11 mouse cellular contexts compared by ENCODE assay signal in the genomic region with DNA sequence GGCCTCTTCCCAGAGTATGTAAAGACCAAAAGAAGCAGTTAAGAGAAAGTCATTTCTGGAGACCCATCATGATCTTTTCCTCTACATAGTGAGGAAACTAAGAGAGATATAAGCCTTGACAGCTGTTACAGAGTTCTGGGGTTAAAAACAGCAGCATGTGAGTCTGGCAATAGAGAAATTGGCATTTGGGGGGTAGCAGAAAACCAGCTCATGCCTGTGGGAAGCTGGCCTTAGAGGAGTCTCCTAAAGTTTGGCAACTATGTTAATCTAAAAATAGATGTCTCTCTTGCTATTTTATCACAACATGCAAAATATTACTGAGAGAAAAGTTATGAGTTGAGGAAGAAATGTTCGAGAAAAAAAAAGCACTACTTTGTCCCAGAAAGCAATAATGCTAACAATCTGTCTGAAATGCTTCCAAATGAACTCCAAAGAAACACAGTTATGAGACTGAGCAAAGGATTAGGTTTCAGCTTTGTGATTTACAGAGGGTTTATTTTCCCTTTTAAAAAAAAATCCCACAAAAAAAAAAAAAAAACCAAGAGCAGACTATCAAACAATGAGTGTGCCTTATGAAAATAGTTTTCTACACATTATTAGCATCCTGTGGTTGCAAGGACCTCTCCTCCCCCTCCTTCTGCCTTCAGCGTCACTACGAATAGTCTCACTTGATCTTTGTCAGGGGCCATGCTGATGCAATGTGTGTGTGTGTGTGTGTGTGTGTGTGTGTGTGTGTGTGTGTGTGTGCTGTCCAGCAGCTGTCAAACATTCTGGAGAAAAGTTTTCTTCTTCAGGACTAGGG.
A peak's percentile ranks its signal among the peaks of the same experiment; 100 is the strongest.
DNase-seq lines count a peak whose midpoint lies in the region; ATAC-seq and TF ChIP-seq lines count a peak whose summit lies in the region.
"Had no signal": no experiment of that assay in that cellular context is flagged by ENCODE, and none has a peak within 500 bp of the region (broad histone marks: within the 10 kb centered on the region; RNA-seq: fewer than 3 reads in every experiment).

No protein-coding gene starts in this region.

- H3K27me3 ChIP-seq in lung, embryonic 14.5 days (ENCODE audit: insufficient read depth, low read length): no peaks in the 10 kb centered on the region
- H3K27me3 ChIP-seq in embryonic facial prominence, embryonic 11.5 days (ENCODE audit: control insufficient read depth, insufficient read depth, low read length): no peaks in the 10 kb centered on the region
- no peaks in the 10 kb centered on the region for H3K27me3 ChIP-seq in intestine, embryonic 16.5 days (replicated peaks; ENCODE audit: control insufficient read depth, insufficient read depth, low read length)
- H3K27me3 ChIP-seq in stomach, embryonic 14.5 days (ENCODE audit: control insufficient read depth, insufficient read depth, low read length): no peaks in the 10 kb centered on the region
- H3K27me3 ChIP-seq in hindbrain, postnatal 0 days (ENCODE audit: insufficient read depth, low read length): no peaks in the 10 kb centered on the region
- H3K27me3 ChIP-seq: hindbrain, embryonic 13.5 days; liver, embryonic 15.5 days had no signal

- H3K9ac ChIP-seq in lung, embryonic 14.5 days: no peak overlapping the region
- H3K9ac ChIP-seq in embryonic facial prominence, embryonic 11.5 days (replicated peaks; ENCODE audit: low read length): no peak overlapping the region
- H3K9ac ChIP-seq in intestine, embryonic 16.5 days (ENCODE audit: low read depth, low read length): no peak overlapping the region
- H3K9ac ChIP-seq in stomach, embryonic 14.5 days (replicated peaks; ENCODE audit: low read depth, low read length): no peak overlapping the region
- H3K9ac ChIP-seq in hindbrain, postnatal 0 days (replicated peaks; ENCODE audit: low read length): no peak overlapping the region
- H3K9ac ChIP-seq: hindbrain, embryonic 13.5 days; liver, embryonic 15.5 days had no signal

- peak; percentile 81 for DNase-seq in lung, embryonic 14.5 days
- DNase-seq in lung, postnatal 25 days (ENCODE audit: low spot score): no peak
- peak; percentile 43 for DNase-seq in embryonic facial prominence, embryonic 11.5 days (ENCODE audit: low spot score)
- DNase-seq in T-cell, adult 2 months (ENCODE audit: low spot score): no peak
- no peak for DNase-seq in hindbrain, postnatal 0 days (ENCODE audit: low spot score)
- DNase-seq: midbrain, embryonic 14.5 days had no signal

- no peak for TF ChIP-seq CTCF in lung, embryonic 14.5 days (IDR thresholded peaks at IDR 0.05; ENCODE audit: low read depth)
- TF ChIP-seq CTCF in hindbrain, postnatal 0 days (IDR thresholded peaks at IDR 0.05; ENCODE audit: low read depth): no peak

- peak; percentile 87 for ATAC-seq in lung, embryonic 14.5 days (ENCODE audit: insufficient read depth)
- ATAC-seq in embryonic facial prominence, embryonic 11.5 days (replicated peaks; ENCODE audit: insufficient number of reproducible peaks, low FRiP score, low TSS enrichment, low read depth): no peak
- no peak for ATAC-seq in intestine, embryonic 16.5 days
- ATAC-seq in stomach, embryonic 14.5 days (ENCODE audit: insufficient number of reproducible peaks, insufficient read depth, low FRiP score, low read depth): no peak
- ATAC-seq in hindbrain, postnatal 0 days: no peak

- H3K4me1 ChIP-seq in lung, embryonic 14.5 days (ENCODE audit: insufficient read depth): 0 out of 2 replicates have a peak, but pooled peaks cover 4% of the 10 kb centered on the region
- H3K4me1 ChIP-seq in embryonic facial prominence, embryonic 11.5 days (ENCODE audit: control insufficient read depth, insufficient read depth, low read length): no peaks in the 10 kb centered on the region
- no peaks in the 10 kb centered on the region; the same call in 1 of the 2 replicates for H3K4me1 ChIP-seq in intestine, embryonic 16.5 days (ENCODE audit: control insufficient read depth, insufficient read depth, low read length)
- no peaks in the 10 kb centered on the region for H3K4me1 ChIP-seq in stomach, embryonic 14.5 days (ENCODE audit: control insufficient read depth, insufficient read depth, low read length)
- no peaks in the 10 kb centered on the region for H3K4me1 ChIP-seq in hindbrain, postnatal 0 days (ENCODE audit: insufficient read depth, low read length)
- H3K4me1 ChIP-seq: hindbrain, embryonic 13.5 days; liver, embryonic 15.5 days had no signal

- H3K36me3 ChIP-seq in lung, embryonic 14.5 days (ENCODE audit: insufficient read depth): no peaks in the 10 kb centered on the region
- H3K36me3 ChIP-seq in embryonic facial prominence, embryonic 11.5 days (replicated peaks; ENCODE audit: control insufficient read depth, insufficient read depth, low read depth, low read length): no peaks in the 10 kb centered on the region
- H3K36me3 ChIP-seq in intestine, embryonic 16.5 days (ENCODE audit: control insufficient read depth, insufficient read depth, low read length): no peaks in the 10 kb centered on the region
- H3K36me3 ChIP-seq in stomach, embryonic 14.5 days (ENCODE audit: control insufficient read depth, insufficient read depth, low read length): no peaks in the 10 kb centered on the region
- H3K36me3 ChIP-seq in hindbrain, postnatal 0 days (ENCODE audit: insufficient read depth, low read length): no peaks in the 10 kb centered on the region
- H3K36me3 ChIP-seq: G1E; hindbrain, embryonic 13.5 days; liver, embryonic 15.5 days had no signal

- peak overlapping the region; percentile 88 for H3K27ac ChIP-seq in lung, embryonic 14.5 days (ENCODE audit: low read depth)
- peak overlapping the region; percentile 7; the same call in 1 of the 2 replicates for H3K27ac ChIP-seq in embryonic facial prominence, embryonic 11.5 days (replicated peaks; ENCODE audit: low read depth, low read length)
- peak overlapping the region; percentile 35 for H3K27ac ChIP-seq in intestine, embryonic 16.5 days (ENCODE audit: low read length)
- H3K27ac ChIP-seq in stomach, embryonic 14.5 days (ENCODE audit: low read length): peak overlapping the region; percentile 71
- H3K27ac ChIP-seq in hindbrain, postnatal 0 days: no peak overlapping the region
- H3K27ac ChIP-seq: hindbrain, embryonic 13.5 days; liver, embryonic 15.5 days had no signal

- 26% methylated on average over 3 of the region's 3 CpGs for WGBS in lung, embryonic 14.5 days
- 42% methylated on average over 3 of the region's 3 CpGs for WGBS in embryonic facial prominence, embryonic 11.5 days
- 37% methylated on average over 3 of the region's 3 CpGs for WGBS in intestine, embryonic 16.5 days
- 29% methylated on average over 3 of the region's 3 CpGs for WGBS in stomach, embryonic 14.5 days
- WGBS in hindbrain, postnatal 0 days: 49% methylated on average over 3 of the region's 3 CpGs

- no peak overlapping the region for H3K4me3 ChIP-seq in lung, embryonic 14.5 days (ENCODE audit: low read depth, low read length)
- no peak overlapping the region for H3K4me3 ChIP-seq in embryonic facial prominence, embryonic 11.5 days (ENCODE audit: low read depth, low read length)
- H3K4me3 ChIP-seq in intestine, embryonic 16.5 days (ENCODE audit: low read length): no peak overlapping the region
- H3K4me3 ChIP-seq in stomach, embryonic 14.5 days (ENCODE audit: low read depth, low read length): no peak overlapping the region
- H3K4me3 ChIP-seq in hindbrain, postnatal 0 days (ENCODE audit: low read length): no peak overlapping the region
- H3K4me3 ChIP-seq: hindbrain, embryonic 13.5 days; liver, embryonic 15.5 days had no signal

- H3K4me2 ChIP-seq in lung, embryonic 14.5 days: no peak overlapping the region
- no peak overlapping the region for H3K4me2 ChIP-seq in embryonic facial prominence, embryonic 11.5 days (ENCODE audit: low read depth, low read length)
- H3K4me2 ChIP-seq in intestine, embryonic 16.5 days (ENCODE audit: low read depth, low read length): no peak overlapping the region
- H3K4me2 ChIP-seq in stomach, embryonic 14.5 days (replicated peaks; ENCODE audit: low read depth, low read length): no peak overlapping the region
- H3K4me2 ChIP-seq in hindbrain, postnatal 0 days (ENCODE audit: low read depth, low read length): no peak overlapping the region
- H3K4me2 ChIP-seq: hindbrain, embryonic 13.5 days; liver, embryonic 15.5 days had no signal

- H3K9me3 ChIP-seq in lung, embryonic 14.5 days (ENCODE audit: low read depth, low read length): no peaks in the 10 kb centered on the region
- H3K9me3 ChIP-seq in embryonic facial prominence, embryonic 11.5 days (replicated peaks; ENCODE audit: control insufficient read depth, low read length): no peaks in the 10 kb centered on the region
- no peaks in the 10 kb centered on the region for H3K9me3 ChIP-seq in intestine, embryonic 16.5 days (ENCODE audit: control insufficient read depth, low read length)
- no peaks in the 10 kb centered on the region for H3K9me3 ChIP-seq in stomach, embryonic 14.5 days (ENCODE audit: control insufficient read depth, low read depth, low read length)
- no peaks in the 10 kb centered on the region for H3K9me3 ChIP-seq in hindbrain, postnatal 0 days (ENCODE audit: low read length)
- H3K9me3 ChIP-seq: G1E; hindbrain, embryonic 13.5 days; liver, embryonic 15.5 days had no signal

Comparison
In these comparisons a context has a peak if more than half of its experiments do, and no peak if none do; other contexts are left out.
1. DNase-seq: peak in lung, embryonic 14.5 days (single experiment) and embryonic facial prominence, embryonic 11.5 days (single experiment); none in lung, postnatal 25 days (single experiment), T-cell, adult 2 months (single experiment) and hindbrain, postnatal 0 days (single experiment).